Mouse (Mus musculus) cerebellum, postnatal 36 days (tissue): ENCODE measurements around the gene Ndst2.
A peak's percentile ranks its signal among the peaks of the same experiment; 100 is the strongest.
"Not testable (repeated sequence)": the region's sequence is repeated elsewhere in the genome, so short reads cannot be mapped to it uniquely, and the experiment has no call there.

Experiments
- DNase-seq, 2 experiments: peaks; one replicate each; pipeline ENCODE4 v3.0.0; 2021 to 2022; ENCODE audit warnings: mixed read lengths in 2 of 2

Ndst2 gene

GRCm38 (mm10) chr14:20737306-20737705 lies 2.9 kb upstream of the Ndst2 start:
- peak; percentile 55 to 66 for DNase-seq

GRCm38 (mm10) chr14:20735892-20736390 lies 1.6 kb upstream of the Ndst2 start:
- no peak for DNase-seq

GRCm38 (mm10) chr14:20735052-20735451 lies 690 bp upstream of the Ndst2 start:
- no peak for DNase-seq

- no peak for DNase-seq
These were observed 1.1 kb downstream of the Ndst2 start for GRCm38 (mm10) chr14:20733041-20733951.

GRCm38 (mm10) chr14:20730853-20731602 lies 3.3 kb downstream of the Ndst2 start:
- DNase-seq = no peak

GRCm38 (mm10) chr14:20729871-20730270 lies 4.5 kb downstream of the Ndst2 start:
- DNase-seq = no peak

GRCm38 (mm10) chr14:20725660-20726339 lies 8.6 kb downstream of the Ndst2 start:
- DNase-seq = no peak

GRCm38 (mm10) chr14:20724043-20724442 lies 10.3 kb downstream of the Ndst2 start:
- peak; percentile 73 to 75 for DNase-seq

GRCm38 (mm10) chr14:20723006-20723405 lies 11.4 kb downstream of the Ndst2 start:
- DNase-seq = no peak

- DNase-seq = no peak
These were observed 13.0 kb downstream of the Ndst2 start for GRCm38 (mm10) chr14:20721371-20721770.

GRCm38 (mm10) chr14:20719767-20720166 lies 14.6 kb downstream of the Ndst2 start:
- DNase-seq = no peak

GRCm38 (mm10) chr14:20718443-20718842 lies 15.9 kb downstream of the Ndst2 start:
- DNase-seq = no peak

- no peak for DNase-seq
These were observed 20.5 kb downstream of the Ndst2 start for GRCm38 (mm10) chr14:20713832-20714231.

GRCm38 (mm10) chr14:20708239-20708638 lies 26.1 kb downstream of the Ndst2 start:
- no peak for DNase-seq

- peak; percentile 91 for DNase-seq
These were observed 26.9 kb downstream of the Ndst2 start, which contains the start of gene Zswim8 for GRCm38 (mm10) chr14:20707201-20708190. Zswim8 (plus strand) TSS chr14:20707552.

GRCm38 (mm10) chr14:20703461-20703860 lies 30.9 kb downstream of the Ndst2 start:
- not testable (repeated sequence) for DNase-seq

- peak; percentile 89 to 90 for DNase-seq
These were observed 31.5 kb downstream of the Ndst2 start, which contains the start of gene Chchd1 for GRCm38 (mm10) chr14:20702741-20703381. Chchd1 (plus strand) TSS chr14:20703006.

- DNase-seq = no peak
These were observed 32.1 kb downstream of the Ndst2 start for GRCm38 (mm10) chr14:20702096-20702740.

GRCm38 (mm10) chr14:20701554-20701953 lies 32.8 kb downstream of the Ndst2 start:
- DNase-seq = no peak

- no peak for DNase-seq
These were observed 34.0 kb downstream of the Ndst2 start for GRCm38 (mm10) chr14:20700362-20700761.
